Mouse (Mus musculus) liver, embryonic 16.5 days (tissue): Measurements from ENCODE around the gene Fgb. TPM values are rescaled to one million over a fixed set of nuclear protein-coding genes. Genes with fewer than 3 reads are reported as not detected.

Experiments used
- ATAC-seq: fragments of 200-750 bp; cut with Nextera tagmentation; 2 replicates; pipeline ENCODE4 v1.8.0; 2017; ENCODE audit warnings: low read depth, mild to moderate bottlenecking, moderate number of reproducible peaks, moderate library complexity
- H3K27ac ChIP-seq: fragments of 300-500 bp; sonication (generic); 2 replicates; pipeline ENCODE4 v1.5.1; 2014; ENCODE audit warnings: mild to moderate bottlenecking, low read length
- H3K27me3 ChIP-seq: fragments of 300-500 bp; sonication (generic); 2 replicates; pipeline ENCODE4 v1.6.1; 2014; ENCODE audit warnings: low read depth, low read length, mixed read lengths; ENCODE audit not compliant: control insufficient read depth, insufficient read depth
- H3K36me3 ChIP-seq: fragments of 300-500 bp; sonication (generic); 2 replicates; pipeline ENCODE4 v1.6.1; 2014; ENCODE audit warnings: mild to moderate bottlenecking; ENCODE audit not compliant: control insufficient read depth, insufficient read depth
- H3K4me1 ChIP-seq: fragments of 300-500 bp; sonication (generic); 2 replicates; pipeline ENCODE4 v1.6.1; 2014; ENCODE audit warnings: low read depth, low read length, mixed read lengths; ENCODE audit not compliant: control insufficient read depth
- H3K4me2 ChIP-seq: fragments of 300-500 bp; sonication (generic); 2 replicates; pipeline ENCODE4 v1.6.1; 2014; ENCODE audit warnings: low read depth, low read length, mixed read lengths
- H3K4me3 ChIP-seq: fragments of 300-500 bp; sonication (generic); 2 replicates; pipeline ENCODE4 v1.5.1; 2014; ENCODE audit warnings: low read depth, mild to moderate bottlenecking, low read length
- H3K9ac ChIP-seq: fragments of 300-500 bp; sonication (generic); 2 replicates; pipeline ENCODE4 v1.6.1; 2014; ENCODE audit warnings: low read depth, low read length
- H3K9me3 ChIP-seq: fragments of 300-500 bp; sonication (generic); replicated peaks from 2 replicates; pipeline ENCODE4 v1.6.1; 2016; ENCODE audit warnings: low read length; ENCODE audit not compliant: control insufficient read depth
- WGBS: fragments of 180-500 bp; shearing (Covaris S2); extraction: QIAGEN DNeasy Blood & Tissue Kit; methylation state at CpG from one replicate; pipeline ENCODE4 v1.1.7; 2014; ENCODE audit not compliant: insufficient replicate concordance; 5-methylcytosine and 5-hydroxymethylcytosine counted together
- polyA plus RNA-seq: library from polyadenylated mRNA; unstranded; fragments of >200 nt; fragmentation: Nextera tagmentation; extraction: Ambion mirVana; gene quantifications from 2 replicates; pipeline ENCODE4 v1.2.1, GENCODE M21; 2015

The Fgb gene
- polyA plus RNA-seq, 1 experiment from 2014 or later, result 880 TPM

DNA sequence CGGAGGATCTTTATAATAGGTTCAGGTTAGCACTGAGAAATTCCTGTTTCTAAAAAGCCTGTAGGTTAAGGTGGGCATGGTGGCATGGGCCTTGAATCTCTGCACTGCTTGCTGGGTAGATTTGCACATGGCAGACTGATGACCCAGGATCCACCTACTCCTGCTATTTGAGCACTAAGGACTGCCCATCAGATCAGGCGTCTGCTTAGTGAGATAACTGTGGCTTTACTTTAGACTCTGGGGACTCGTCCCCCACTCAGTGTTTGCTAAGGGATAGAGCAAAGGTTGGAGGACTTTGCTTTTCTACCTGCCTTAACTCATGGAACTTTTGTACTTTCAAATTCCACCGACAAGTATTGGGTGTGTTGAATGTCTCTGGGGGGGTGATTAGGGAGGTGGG lies 10.0 kb downstream of the Fgb start:
- Histone ChIP-seq H3K4me2 (0 out of 2 replicates have a peak overlapping the region, but pooled peaks have one; percentile 15), H3K9me3 (no peaks in the 10 kb centered on the region), H3K4me1 (no peaks in the 10 kb centered on the region), H3K9ac (no peak overlapping the region), H3K27ac (peak overlapping the region; percentile 62), H3K36me3 (no peaks in the 10 kb centered on the region), H3K4me3 (no peak overlapping the region), H3K27me3 (no peaks in the 10 kb centered on the region)
- peak; percentile 77 for ATAC-seq
- WGBS, result 43% methylated on average over 4 of the region's 4 CpGs

DNA sequence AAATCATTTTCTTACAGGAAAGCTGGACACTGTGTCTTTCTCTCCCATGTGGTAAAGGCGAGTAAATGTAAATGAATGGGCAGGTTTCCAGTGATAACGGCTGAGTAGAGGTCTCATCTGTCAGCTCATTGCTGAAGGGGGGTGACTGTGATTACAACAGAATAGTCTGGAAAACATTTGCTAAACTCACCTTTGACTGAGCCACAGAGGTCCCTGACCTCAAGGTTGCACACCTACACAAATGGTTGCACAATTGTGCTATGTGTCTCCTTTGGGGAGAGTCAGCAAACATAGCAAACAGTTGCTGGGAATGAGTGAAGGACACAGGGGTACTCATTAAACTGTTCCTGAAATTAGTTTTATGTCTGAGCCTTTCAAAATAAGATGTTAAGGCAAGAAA lies 10.8 kb downstream of the Fgb start:
- Histone ChIP-seq H3K27ac (peak overlapping the region; percentile 62), H3K27me3 (no peaks in the 10 kb centered on the region), H3K4me3 (no peak overlapping the region), H3K9me3 (no peaks in the 10 kb centered on the region), H3K4me2 (no peak overlapping the region), H3K9ac (no peak overlapping the region), H3K36me3 (no peaks in the 10 kb centered on the region), H3K4me1 (no peaks in the 10 kb centered on the region)
- 44% methylated on average over 2 of the region's 2 CpGs for WGBS
- ATAC-seq, result peak; percentile 78

DNA sequence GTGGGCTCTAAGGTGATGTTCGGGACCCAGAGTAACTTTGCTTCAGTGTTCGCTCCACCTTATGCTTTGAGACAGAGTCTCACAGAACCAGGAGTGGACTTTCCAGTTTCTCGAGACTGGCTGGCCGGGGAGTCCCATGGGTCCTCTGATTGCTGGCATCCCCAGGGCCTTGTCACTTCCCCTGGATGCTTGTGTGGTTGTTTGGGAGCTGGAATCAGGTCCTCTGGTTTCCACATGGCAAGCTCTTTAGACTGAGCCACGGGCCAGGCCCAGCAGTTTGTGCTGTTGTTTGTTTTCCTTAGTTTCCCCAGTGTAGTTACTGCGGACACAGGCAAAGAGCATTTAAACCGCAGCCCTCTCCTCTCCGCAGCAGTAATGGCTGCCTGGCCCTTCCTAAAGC lies 15.9 kb downstream of the Fgb start:
- Histone ChIP-seq H3K27me3 (no peaks in the 10 kb centered on the region), H3K4me2 (no peak overlapping the region), H3K9me3 (no peaks in the 10 kb centered on the region), H3K4me1 (no peaks in the 10 kb centered on the region), H3K27ac (no peak overlapping the region), H3K9ac (no peak overlapping the region), H3K4me3 (no peak overlapping the region), H3K36me3 (no peaks in the 10 kb centered on the region)
- 62% methylated on average over 8 of the region's 8 CpGs for WGBS
- no peak for ATAC-seq

DNA sequence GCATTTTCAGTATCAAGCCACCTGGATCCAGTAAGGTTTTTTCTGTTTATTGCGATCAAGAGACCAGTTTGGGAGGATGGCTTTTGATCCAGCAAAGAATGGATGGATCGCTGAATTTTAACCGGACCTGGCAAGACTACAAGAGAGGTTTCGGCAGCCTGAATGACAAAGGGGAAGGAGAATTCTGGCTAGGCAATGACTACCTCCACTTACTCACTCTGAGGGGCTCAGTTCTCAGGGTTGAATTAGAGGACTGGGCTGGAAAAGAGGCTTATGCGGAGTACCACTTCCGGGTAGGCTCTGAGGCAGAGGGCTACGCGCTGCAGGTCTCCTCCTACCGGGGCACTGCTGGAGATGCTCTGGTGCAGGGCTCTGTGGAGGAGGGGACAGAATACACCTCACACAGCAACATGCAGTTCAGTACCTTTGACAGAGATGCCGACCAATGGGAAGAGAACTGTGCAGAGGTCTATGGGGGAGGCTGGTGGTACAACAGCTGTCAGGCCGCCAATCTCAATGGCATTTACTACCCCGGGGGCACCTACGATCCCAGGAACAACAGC lies 16.8 kb downstream of the Fgb start:
- no peaks in the 10 kb centered on the region for H3K9me3 ChIP-seq
- H3K9ac ChIP-seq, result no peak overlapping the region
- H3K27ac ChIP-seq, result no peak overlapping the region
- H3K4me2 ChIP-seq, result no peak overlapping the region
- WGBS, result 43% methylated on average over 13 of the region's 13 CpGs
- no peak overlapping the region for H3K4me3 ChIP-seq
- H3K36me3 ChIP-seq, result no peaks in the 10 kb centered on the region
- no peaks in the 10 kb centered on the region for H3K27me3 ChIP-seq
- no peaks in the 10 kb centered on the region for H3K4me1 ChIP-seq
- ATAC-seq, result peak; percentile 53; the same call in 1 of the 2 replicates

DNA sequence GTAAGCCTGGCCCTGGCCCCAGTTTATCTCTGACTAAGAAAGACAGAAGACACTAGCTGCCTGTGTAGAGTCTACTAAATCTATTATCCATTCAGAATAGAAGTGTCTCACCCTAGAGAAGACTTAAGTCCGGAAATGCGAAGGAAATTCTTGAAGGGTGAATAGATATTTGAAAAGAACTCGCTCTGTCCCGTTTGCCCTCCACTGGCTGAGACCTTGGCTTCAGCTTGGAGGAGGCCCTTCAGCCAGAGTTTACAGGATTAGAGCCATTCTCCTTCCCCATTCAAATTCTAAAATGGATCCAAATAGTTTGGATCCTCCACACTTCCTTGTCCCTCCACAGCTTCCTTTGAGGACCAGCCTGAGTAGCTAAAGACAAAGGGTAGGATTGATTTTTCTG lies 19.3 kb downstream of the Fgb start:
- Histone ChIP-seq H3K4me2 (no peak overlapping the region), H3K9me3 (no peaks in the 10 kb centered on the region), H3K27me3 (no peaks in the 10 kb centered on the region), H3K4me1 (no peaks in the 10 kb centered on the region; the same call in 1 of the 2 replicates), H3K4me3 (no peak overlapping the region), H3K27ac (no peak overlapping the region), H3K36me3 (no peaks in the 10 kb centered on the region), H3K9ac (no peak overlapping the region)
- ATAC-seq, result no peak
- WGBS, result 75% methylated on average over 4 of the region's 4 CpGs

DNA sequence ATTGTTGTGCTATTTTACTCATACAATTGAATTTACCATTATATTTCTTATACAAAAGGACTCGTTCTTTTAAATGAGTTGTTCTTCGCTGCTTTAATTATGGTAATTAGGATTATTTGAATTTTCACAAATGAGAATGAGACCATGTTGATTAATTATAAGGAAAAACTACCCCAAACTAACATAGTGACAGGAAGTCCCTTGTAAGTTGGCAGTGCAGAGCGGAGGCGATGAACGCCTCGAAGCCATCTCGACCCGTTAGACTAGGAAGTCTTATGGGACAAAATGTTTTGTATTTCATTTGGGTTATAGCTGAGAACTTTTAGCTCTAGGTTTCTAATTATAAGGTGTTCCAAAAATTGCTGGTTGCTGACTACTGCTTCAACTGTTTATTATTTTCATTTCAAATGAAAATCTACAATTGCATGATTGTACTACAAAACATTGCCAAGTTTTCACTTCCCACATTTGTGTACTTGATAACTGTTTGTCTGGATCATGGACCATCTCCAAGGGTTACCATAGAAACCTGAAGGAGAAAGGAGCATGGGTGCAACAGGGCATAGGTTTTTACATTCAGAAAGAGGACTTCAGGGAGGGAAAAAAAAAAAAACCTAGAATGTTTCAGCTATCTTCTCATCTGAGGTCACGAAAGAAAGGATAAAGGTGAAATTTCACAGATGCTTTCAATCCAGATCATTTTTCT lies 22.0 kb downstream of the Fgb start:
- Histone ChIP-seq H3K4me3 (peak overlapping the region; percentile 43), H3K27ac (no peak overlapping the region), H3K4me2 (peak overlapping the region; percentile 8), H3K4me1 (no peaks in the 10 kb centered on the region; the same call in 1 of the 2 replicates), H3K9ac (peak overlapping the region; percentile 5; the same call in 1 of the 2 replicates), H3K9me3 (no peaks in the 10 kb centered on the region), H3K36me3 (no peaks in the 10 kb centered on the region), H3K27me3 (no peaks in the 10 kb centered on the region)
- ATAC-seq, result no peak
- WGBS, result 59% methylated on average over 9 of the region's 9 CpGs

DNA sequence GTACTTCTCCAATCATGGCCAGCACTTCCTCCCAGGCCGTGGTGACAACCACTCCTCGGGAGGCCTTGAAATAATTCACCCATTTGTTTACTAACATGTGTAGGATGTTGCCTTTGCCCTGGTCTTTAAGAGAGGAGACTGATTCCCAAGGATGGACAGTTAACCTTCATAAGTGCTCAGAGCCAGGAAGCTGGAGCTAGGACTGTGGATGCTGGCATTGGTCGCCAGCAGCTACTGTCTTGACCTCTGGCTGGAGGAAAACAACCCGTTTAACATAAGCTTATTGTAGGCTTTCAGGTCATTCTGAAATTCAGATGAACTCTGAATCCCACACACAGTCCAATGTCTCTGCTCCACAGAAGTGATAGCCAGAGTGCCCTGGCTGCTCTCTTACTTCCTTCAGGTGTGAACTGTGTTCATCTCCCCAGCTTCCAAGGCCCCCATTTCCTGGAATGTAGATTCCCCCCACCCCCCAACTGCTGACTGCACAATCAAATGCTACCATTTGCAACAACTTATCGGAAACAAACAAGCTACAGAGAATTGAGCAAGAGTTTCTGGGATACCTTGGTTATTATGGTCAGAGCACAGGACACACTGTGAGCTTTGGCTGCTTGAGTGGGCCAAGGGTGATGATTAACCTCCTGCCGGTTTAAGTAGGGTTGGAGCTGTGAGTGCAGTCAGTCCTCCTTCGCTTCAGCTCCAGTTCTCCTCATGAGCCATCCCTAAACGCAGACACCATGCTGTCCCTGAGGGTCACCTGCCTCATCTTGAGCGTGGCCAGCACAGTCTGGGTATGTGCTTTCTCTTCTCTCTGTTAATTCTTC lies 24.0 kb downstream of the Fgb start, which contains the start of gene Fga:
Fga (plus strand) TSS at position 602 of the 827 bp plus-strand sequence.
- Histone ChIP-seq H3K27ac (peak within 1 kb of the TSS; percentile 64), H3K9ac (peak within 1 kb of the TSS; percentile 26), H3K27me3 (no peaks in the 10 kb centered on the region), H3K36me3 (no peaks in the 10 kb centered on the region), H3K4me2 (peak within 1 kb of the TSS; percentile 21; the same call in 1 of the 2 replicates), H3K9me3 (no peaks in the 10 kb centered on the region), H3K4me1 (no peaks in the 10 kb centered on the region; the same call in 1 of the 2 replicates), H3K4me3 (peak within 1 kb of the TSS; percentile 52)
- ATAC-seq, result peak; percentile 90
- WGBS, result 45% methylated on average over 9 of the region's 9 CpGs

DNA sequence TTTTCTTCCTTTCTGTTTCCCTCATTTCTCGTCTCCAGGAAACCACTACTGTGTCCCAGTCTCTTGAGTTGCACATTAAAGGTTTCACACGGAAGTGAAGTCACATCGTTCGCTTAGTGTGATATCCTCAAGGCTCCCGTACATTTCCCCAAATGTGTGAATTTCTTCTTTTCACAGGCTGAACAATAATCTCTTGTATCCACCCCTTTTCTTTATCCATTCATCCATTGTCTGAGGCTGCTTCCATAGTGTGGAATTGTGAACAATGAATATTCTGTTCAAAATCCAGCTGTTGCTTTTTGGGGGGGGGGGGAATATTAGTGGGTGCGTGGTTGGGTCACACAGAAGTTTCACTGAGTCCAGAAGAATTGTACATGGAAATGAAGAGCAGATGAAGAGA lies 24.6 kb downstream of the Fgb start:
- Histone ChIP-seq H3K27ac (peak overlapping the region; percentile 64), H3K9ac (no peak overlapping the region), H3K4me3 (no peak overlapping the region), H3K4me1 (no peaks in the 10 kb centered on the region; the same call in 1 of the 2 replicates), H3K4me2 (no peak overlapping the region), H3K9me3 (no peaks in the 10 kb centered on the region), H3K36me3 (no peaks in the 10 kb centered on the region), H3K27me3 (no peaks in the 10 kb centered on the region)
- 66% methylated on average over 6 of the region's 6 CpGs for WGBS
- no peak for ATAC-seq
